Mouse (Mus musculus): ENCODE measurements at regions not wholly inside any gene's neighbourhood (a gene's known extent, or its start where the extent isn't known, plus 50 kb on each side); places are given as distances from the start of the nearest gene placed in this dataset.

GRCm38 (mm10) chr3:52466984-52467565 is 198.9 kb downstream of the Foxo1 start:
- TF ChIP-seq GATA2 (IDR thresholded peaks at IDR 0.05; ENCODE audit: borderline replicate concordance, low read depth, low read length) (no peak), TAL1 (conservative IDR thresholded peaks at IDR 0.05; ENCODE audit: low read depth, low read length) (no peak)
- peaks cover 57% of the 10 kb centered on the region for H3K9me3 ChIP-seq (replicated peaks)
- H3K4me3 ChIP-seq (ENCODE audit: low read depth, low read length): no peak overlapping the region
- ATAC-seq (ENCODE audit: extremely low read depth, insufficient number of reproducible peaks, low FRiP score, poor library complexity, severe bottlenecking): no peak
- no peaks in the 10 kb centered on the region for H3K4me1 ChIP-seq (ENCODE audit: insufficient read depth, low read depth, low read length)
- no peaks in the 10 kb centered on the region for H3K27me3 ChIP-seq (ENCODE audit: insufficient read depth, low read length)
- DNase-seq (ENCODE audit: low spot score): no peak
- no peaks in the 10 kb centered on the region for H3K36me3 ChIP-seq (replicated peaks)

GRCm38 (mm10) chr3:52466571-52466970 is 198.4 kb downstream of the Foxo1 start:
- Histone ChIP-seq H3K27me3 (ENCODE audit: insufficient read depth, low read length) (no peaks in the 10 kb centered on the region), H3K4me1 (ENCODE audit: insufficient read depth, low read depth, low read length) (no peaks in the 10 kb centered on the region), H3K36me3 (replicated peaks) (no peaks in the 10 kb centered on the region), H3K4me3 (ENCODE audit: low read depth, low read length) (no peak overlapping the region), H3K9me3 (replicated peaks) (peaks cover 54% of the 10 kb centered on the region)
- TF ChIP-seq GATA2 (IDR thresholded peaks at IDR 0.05; ENCODE audit: borderline replicate concordance, low read depth, low read length) (no peak), CTCF (IDR thresholded peaks at IDR 0.05; ENCODE audit: low read depth, low read length) (no peak), TAL1 (conservative IDR thresholded peaks at IDR 0.05; ENCODE audit: low read depth, low read length) (no peak), POLR2AphosphoS5 (IDR thresholded peaks at IDR 0.05; ENCODE audit: insufficient replicate concordance, low read depth, low read length) (no peak)
- DNase-seq (ENCODE audit: low spot score) (no peak), ATAC-seq (ENCODE audit: extremely low read depth, insufficient number of reproducible peaks, low FRiP score, poor library complexity, severe bottlenecking) (no peak)

- ATAC-seq (ENCODE audit: extremely low read depth, insufficient number of reproducible peaks, low FRiP score, poor library complexity, severe bottlenecking): no peak
- Histone ChIP-seq H3K4me3 (ENCODE audit: low read depth, low read length) (no peak overlapping the region), H3K9me3 (replicated peaks) (peaks cover 46% of the 10 kb centered on the region), H3K4me1 (ENCODE audit: insufficient read depth, low read depth, low read length) (no peaks in the 10 kb centered on the region), H3K27me3 (ENCODE audit: insufficient read depth, low read length) (no peaks in the 10 kb centered on the region), H3K36me3 (replicated peaks) (no peaks in the 10 kb centered on the region)
- TF ChIP-seq TAL1 (conservative IDR thresholded peaks at IDR 0.05; ENCODE audit: low read depth, low read length): no peak
- no peak for DNase-seq (ENCODE audit: low spot score)
These were observed 195.8 kb downstream of the Foxo1 start for GRCm38 (mm10) chr3:52463911-52464310.

- H3K27me3 ChIP-seq (ENCODE audit: insufficient read depth, low read length): no peaks in the 10 kb centered on the region
- H3K4me3 ChIP-seq (ENCODE audit: low read depth, low read length): no peak overlapping the region
- DNase-seq (ENCODE audit: low spot score) (no peak), ATAC-seq (ENCODE audit: extremely low read depth, insufficient number of reproducible peaks, low FRiP score, poor library complexity, severe bottlenecking) (no peak)
- TF ChIP-seq GATA1 (IDR thresholded peaks at IDR 0.05; ENCODE audit: borderline replicate concordance, low read length) (no peak), TAL1 (conservative IDR thresholded peaks at IDR 0.05; ENCODE audit: low read depth, low read length) (no peak), POLR2AphosphoS5 (IDR thresholded peaks at IDR 0.05; ENCODE audit: insufficient replicate concordance, low read depth, low read length) (no peak), GATA2 (IDR thresholded peaks at IDR 0.05; ENCODE audit: borderline replicate concordance, low read depth, low read length) (no peak), CTCF (IDR thresholded peaks at IDR 0.05; ENCODE audit: low read depth, low read length) (no peak)
- no peaks in the 10 kb centered on the region for H3K4me1 ChIP-seq (ENCODE audit: insufficient read depth, low read depth, low read length)
- H3K36me3 ChIP-seq (replicated peaks): no peaks in the 10 kb centered on the region
- H3K9me3 ChIP-seq (replicated peaks): peaks cover 42% of the 10 kb centered on the region
These were observed 186.8 kb downstream of the Foxo1 start for GRCm38 (mm10) chr3:52454955-52455354.

GRCm38 (mm10) chr3:52453041-52453440 is 184.9 kb downstream of the Foxo1 start:
- DNase-seq (ENCODE audit: low spot score): no peak
- TF ChIP-seq GATA1 (IDR thresholded peaks at IDR 0.05; ENCODE audit: borderline replicate concordance, low read length) (no peak), GATA2 (IDR thresholded peaks at IDR 0.05; ENCODE audit: borderline replicate concordance, low read depth, low read length) (no peak), TAL1 (conservative IDR thresholded peaks at IDR 0.05; ENCODE audit: low read depth, low read length) (no peak), CTCF (IDR thresholded peaks at IDR 0.05; ENCODE audit: low read depth, low read length) (no peak), POLR2AphosphoS5 (IDR thresholded peaks at IDR 0.05; ENCODE audit: insufficient replicate concordance, low read depth, low read length) (no peak)

GRCm38 (mm10) chr3:52452345-52452744 is 184.2 kb downstream of the Foxo1 start:
- ATAC-seq (ENCODE audit: extremely low read depth, insufficient number of reproducible peaks, low FRiP score, poor library complexity, severe bottlenecking) (no peak), DNase-seq (ENCODE audit: low spot score) (no peak)

More at GRCm38 (mm10) chr3:52453041-52453440, 184.9 kb downstream of the Foxo1 start:
- no peaks in the 10 kb centered on the region for H3K27me3 ChIP-seq (ENCODE audit: insufficient read depth, low read length)
- H3K9me3 ChIP-seq (replicated peaks): peaks cover 38% of the 10 kb centered on the region
- no peak for ATAC-seq (ENCODE audit: extremely low read depth, insufficient number of reproducible peaks, low FRiP score, poor library complexity, severe bottlenecking)
- H3K4me1 ChIP-seq (ENCODE audit: insufficient read depth, low read depth, low read length): no peaks in the 10 kb centered on the region
- H3K36me3 ChIP-seq (replicated peaks): no peaks in the 10 kb centered on the region
- no peak overlapping the region for H3K4me3 ChIP-seq (ENCODE audit: low read depth, low read length)

GRCm38 (mm10) chr3:52446991-52447390 is 178.9 kb downstream of the Foxo1 start:
- no peaks in the 10 kb centered on the region for H3K36me3 ChIP-seq (replicated peaks)
- H3K4me3 ChIP-seq (ENCODE audit: low read depth, low read length): no peak overlapping the region
- H3K4me1 ChIP-seq (ENCODE audit: insufficient read depth, low read depth, low read length): no peaks in the 10 kb centered on the region
- ATAC-seq (ENCODE audit: extremely low read depth, insufficient number of reproducible peaks, low FRiP score, poor library complexity, severe bottlenecking): no peak
- H3K9me3 ChIP-seq (replicated peaks): peaks cover 53% of the 10 kb centered on the region
- DNase-seq (ENCODE audit: low spot score): no peak
- H3K27me3 ChIP-seq (ENCODE audit: insufficient read depth, low read length): no peaks in the 10 kb centered on the region
- TF ChIP-seq GATA1 (IDR thresholded peaks at IDR 0.05; ENCODE audit: borderline replicate concordance, low read length) (no peak), CTCF (IDR thresholded peaks at IDR 0.05; ENCODE audit: low read depth, low read length) (no peak), GATA2 (IDR thresholded peaks at IDR 0.05; ENCODE audit: borderline replicate concordance, low read depth, low read length) (no peak), POLR2AphosphoS5 (IDR thresholded peaks at IDR 0.05; ENCODE audit: insufficient replicate concordance, low read depth, low read length) (no peak), TAL1 (conservative IDR thresholded peaks at IDR 0.05; ENCODE audit: low read depth, low read length) (no peak)

More at GRCm38 (mm10) chr3:52452345-52452744, 184.2 kb downstream of the Foxo1 start:
- Histone ChIP-seq H3K4me3 (ENCODE audit: low read depth, low read length) (no peak overlapping the region), H3K4me1 (ENCODE audit: insufficient read depth, low read depth, low read length) (no peaks in the 10 kb centered on the region), H3K36me3 (replicated peaks) (no peaks in the 10 kb centered on the region), H3K9me3 (replicated peaks) (peaks cover 39% of the 10 kb centered on the region), H3K27me3 (ENCODE audit: insufficient read depth, low read length) (no peaks in the 10 kb centered on the region)
- TF ChIP-seq GATA2 (IDR thresholded peaks at IDR 0.05; ENCODE audit: borderline replicate concordance, low read depth, low read length) (no peak), GATA1 (IDR thresholded peaks at IDR 0.05; ENCODE audit: borderline replicate concordance, low read length) (no peak), CTCF (IDR thresholded peaks at IDR 0.05; ENCODE audit: low read depth, low read length) (no peak), POLR2AphosphoS5 (IDR thresholded peaks at IDR 0.05; ENCODE audit: insufficient replicate concordance, low read depth, low read length) (no peak), TAL1 (conservative IDR thresholded peaks at IDR 0.05; ENCODE audit: low read depth, low read length) (no peak)
